Mouse (Mus musculus) hindlimb bud, embryonic 11.5 days (tissue): Measurements from ENCODE around the gene Mllt3.

Experiments
- DNase-seq: peaks from one replicate; pipeline ENCODE4 v3.0.0-alpha.2; 2012; ENCODE audit warnings: low read depth, low spot score; ENCODE audit errors: extremely low spot score

Mllt3 gene

DNA sequence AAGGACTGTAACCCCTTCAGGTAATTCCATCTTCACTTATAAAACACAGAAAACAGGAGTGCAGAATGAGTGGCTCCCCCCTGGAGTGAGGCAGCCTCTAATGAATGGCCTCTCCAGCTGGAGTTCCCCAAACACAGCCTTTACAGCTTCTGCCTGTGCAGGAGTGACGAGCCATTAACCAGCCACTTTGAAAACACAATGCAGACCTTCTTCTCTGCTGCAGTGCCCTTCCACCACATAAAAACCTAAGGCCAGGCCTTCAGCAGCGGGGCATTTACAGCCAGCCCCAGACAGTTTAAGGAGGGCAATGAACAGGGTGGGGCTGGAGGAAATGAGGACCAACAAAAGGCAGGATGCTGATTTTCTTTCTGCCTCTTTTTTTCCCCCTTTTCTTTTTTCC is 198.9 kb downstream of the Mllt3 start:
- peak; percentile 52 for DNase-seq

DNA sequence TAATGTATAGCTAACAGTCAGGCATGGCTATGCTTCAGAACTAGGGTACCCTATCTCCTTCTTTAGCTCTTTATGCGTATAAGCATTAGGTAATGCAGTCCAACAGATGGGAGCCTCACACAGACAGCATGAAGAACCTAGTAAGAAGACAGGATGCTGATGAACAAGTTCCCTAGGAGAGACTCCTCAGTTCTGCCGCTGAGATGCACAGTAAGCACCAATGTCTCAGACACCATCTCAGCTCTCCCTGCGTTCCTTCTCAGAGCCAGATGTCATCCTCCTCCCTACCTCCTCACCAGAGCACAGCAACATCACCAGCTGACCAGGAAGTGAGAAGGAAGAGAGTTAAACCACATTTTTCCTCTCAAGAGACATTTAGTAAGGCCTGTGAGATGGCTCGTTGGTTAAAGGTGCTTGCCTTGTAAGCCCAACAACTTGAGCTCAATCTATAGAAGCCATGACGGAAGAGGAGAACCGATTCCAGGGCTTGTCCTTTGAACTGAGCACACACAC is 202.3 kb downstream of the Mllt3 start:
- DNase-seq, result no peak

DNA sequence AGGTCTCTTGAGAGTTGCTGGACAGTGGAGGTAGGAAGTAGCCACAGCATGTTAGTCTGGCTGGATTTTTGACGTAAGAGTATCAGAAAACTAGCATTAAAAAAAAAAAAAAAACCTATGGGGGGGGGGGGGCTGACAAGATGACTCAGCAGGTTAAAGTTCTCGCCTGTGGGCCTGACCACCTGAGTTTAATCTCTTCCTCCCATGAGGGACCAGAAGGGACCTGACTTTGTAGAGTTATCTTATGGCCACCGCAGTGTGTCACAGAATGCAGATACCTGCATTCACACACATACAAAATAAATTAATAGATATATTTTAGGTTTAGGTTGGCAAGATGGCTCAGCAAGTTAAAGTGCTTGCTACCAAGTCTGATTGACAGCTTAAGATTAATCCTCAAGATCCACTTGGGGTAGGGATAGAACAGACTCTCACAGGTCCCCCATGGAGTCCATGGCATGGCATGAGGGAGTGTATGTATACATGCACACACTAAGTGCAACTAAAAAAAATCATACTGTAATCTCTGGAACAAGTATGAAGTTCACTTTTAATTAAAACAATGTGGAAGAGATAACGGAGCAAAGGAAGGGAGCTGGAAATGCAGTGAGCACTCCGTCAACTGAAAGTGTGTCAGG is 203.6 kb downstream of the Mllt3 start:
- DNase-seq, result no peak

DNA sequence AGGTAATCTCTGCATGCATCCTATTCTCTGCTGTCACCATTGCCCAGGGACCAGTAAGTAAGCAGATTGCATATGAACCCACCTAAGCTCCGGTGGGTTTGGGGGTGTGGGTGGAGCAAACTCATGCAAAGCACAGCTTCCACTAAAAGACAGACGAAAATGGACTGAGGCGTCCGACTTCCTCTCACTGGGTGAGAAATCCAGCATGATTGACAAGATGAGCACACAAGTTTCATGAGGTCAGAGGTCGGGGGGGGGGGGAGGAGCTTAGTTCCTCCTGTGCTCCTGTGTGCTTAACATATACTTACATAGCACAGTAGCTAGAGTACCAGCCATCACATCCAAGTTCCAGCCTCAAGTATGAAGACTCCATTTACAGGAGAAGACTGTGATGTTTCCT is 206.8 kb downstream of the Mllt3 start:
- DNase-seq, result no peak

DNA sequence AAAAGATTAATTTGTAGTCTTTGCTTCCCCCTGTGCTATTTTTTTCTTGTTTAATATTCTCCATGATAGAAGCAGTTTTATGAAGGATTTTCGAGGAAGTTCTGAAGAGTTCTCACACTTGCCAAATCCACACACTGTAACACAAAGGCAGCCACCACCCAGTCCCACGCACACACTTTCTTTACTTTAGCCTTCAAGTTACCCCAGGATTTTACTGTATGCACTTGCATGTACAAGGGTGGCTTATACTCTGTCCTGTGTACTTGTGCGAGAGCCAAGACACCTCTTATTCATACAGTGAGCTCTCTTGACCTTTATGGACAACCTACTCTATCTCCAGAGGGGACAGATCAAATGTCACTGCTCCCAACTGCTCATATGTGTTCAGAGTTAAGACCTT is 209.5 kb downstream of the Mllt3 start:
- no peak for DNase-seq

DNA sequence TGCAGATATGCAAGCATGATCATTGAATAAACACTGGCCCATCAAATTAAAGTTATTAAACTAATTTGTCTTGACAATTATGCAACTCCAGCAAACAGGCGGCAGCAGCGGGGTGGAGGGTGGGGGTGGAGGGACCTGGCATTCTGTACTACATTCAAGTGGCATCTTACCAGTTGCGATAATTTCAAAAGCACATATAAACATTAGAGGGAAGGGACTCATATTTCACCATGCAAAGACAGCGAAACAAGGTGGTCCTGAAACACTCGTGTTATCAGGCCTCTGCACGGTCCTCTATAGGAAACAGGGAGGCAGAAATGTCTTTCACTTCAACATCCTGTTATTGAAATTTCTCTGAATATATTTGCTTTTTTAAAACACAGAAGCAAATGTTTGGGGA is 210.0 kb downstream of the Mllt3 start:
- DNase-seq, result no peak

DNA sequence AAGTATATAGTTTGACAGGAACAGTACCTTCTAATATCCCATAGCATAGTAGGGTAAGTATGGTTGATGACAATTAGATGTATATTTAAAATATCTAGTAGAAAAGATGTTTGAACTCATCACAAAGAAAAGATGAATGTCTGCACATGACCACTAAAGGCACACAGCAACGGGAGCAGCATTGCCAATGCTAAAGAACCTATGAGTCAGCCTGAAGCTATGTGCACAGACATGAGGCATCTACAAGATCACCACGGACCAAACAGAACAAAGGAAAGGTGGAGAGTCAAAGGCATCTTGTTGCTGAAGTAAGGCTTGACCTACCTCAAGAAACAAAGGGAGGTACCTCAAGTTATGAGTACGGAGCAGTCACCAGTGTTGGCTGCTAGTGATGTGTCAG is 212.3 kb downstream of the Mllt3 start:
- no peak for DNase-seq

DNA sequence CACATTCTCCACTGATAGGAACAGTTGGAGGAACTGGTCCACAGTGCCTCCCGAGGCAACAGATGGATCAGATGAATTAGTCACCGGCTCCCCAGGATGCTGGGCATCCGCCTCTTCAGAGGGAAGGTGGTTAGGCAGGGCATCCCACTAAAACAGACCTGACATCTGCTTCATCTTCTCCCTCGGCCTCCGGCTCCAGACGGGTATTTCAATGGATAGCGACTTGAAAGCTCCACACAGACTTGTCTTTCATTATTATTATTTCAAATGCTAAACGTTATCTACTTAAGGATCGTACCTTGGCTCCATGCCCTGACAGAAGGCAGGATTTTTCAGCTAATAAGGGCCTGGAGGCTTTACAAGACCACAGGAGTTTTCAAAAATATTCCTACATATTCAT is 214.0 kb downstream of the Mllt3 start:
- DNase-seq, result no peak

DNA sequence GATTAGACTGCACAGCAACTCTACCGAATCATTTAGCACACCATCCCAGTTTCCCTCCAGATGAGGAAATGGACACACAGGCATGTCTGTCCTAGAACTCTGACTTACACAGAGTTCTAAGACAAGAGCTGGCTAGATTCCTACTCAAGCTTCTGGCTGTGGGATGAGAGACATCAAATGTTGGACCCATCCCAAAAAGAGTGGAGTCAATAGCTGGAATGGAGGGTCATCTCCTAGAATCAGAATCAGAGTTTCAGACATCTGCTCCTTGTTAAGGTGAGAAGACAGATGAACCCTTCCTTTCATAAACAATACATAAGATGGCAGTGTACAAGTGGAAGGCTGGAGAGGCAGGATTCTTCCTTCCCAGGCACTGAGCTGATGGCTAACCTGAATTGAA is 214.9 kb downstream of the Mllt3 start:
- DNase-seq, result no peak

DNA sequence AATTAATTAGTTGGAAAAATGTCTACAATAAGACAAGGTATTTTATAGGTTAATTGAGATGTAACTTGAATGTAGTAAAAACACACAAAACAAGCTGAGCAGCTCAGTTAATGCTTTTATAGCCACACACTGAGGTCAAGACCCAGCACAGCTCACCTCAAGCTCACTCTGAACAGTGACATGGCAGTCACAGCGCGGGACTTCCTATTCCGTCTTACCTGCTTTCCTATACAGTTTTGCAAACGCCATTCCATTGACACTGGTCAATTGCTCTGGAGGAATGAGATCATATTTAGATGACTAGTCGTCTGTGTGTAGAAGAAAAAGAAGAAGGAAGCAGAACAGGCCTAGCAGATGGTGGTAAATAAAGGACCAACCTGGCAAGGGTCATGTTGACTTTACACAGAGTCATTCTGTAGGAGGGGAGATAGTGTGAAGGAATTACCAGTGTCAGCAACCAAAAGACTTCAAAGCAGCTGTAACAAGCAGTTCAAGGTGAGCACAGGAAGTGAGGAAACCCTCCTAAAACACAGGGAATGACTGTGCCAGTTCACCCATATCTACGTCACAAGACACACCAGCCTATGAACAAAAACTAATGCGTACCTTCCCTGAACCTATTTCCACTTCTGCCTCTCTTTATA is 217.6 kb downstream of the Mllt3 start:
- no peak for DNase-seq

DNA sequence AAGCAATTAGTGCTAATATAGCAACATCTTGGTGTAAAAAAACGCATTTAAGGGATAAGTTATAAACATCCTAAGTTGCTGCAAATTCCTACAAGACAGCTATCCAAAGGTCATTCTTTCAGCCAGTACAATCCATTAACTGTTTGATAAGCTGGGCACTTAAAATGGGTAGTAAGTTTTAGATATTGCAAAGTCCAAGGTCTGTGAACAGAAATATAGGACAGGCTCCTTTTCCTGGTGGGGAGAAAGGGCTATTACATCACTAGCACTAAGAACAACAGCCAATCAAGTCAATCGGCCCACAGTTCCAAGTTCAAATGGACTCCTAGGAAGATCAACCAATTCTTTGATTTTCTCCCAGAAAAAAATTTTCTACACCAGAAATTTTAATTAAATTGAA is 221.3 kb downstream of the Mllt3 start:
- no peak for DNase-seq

DNA sequence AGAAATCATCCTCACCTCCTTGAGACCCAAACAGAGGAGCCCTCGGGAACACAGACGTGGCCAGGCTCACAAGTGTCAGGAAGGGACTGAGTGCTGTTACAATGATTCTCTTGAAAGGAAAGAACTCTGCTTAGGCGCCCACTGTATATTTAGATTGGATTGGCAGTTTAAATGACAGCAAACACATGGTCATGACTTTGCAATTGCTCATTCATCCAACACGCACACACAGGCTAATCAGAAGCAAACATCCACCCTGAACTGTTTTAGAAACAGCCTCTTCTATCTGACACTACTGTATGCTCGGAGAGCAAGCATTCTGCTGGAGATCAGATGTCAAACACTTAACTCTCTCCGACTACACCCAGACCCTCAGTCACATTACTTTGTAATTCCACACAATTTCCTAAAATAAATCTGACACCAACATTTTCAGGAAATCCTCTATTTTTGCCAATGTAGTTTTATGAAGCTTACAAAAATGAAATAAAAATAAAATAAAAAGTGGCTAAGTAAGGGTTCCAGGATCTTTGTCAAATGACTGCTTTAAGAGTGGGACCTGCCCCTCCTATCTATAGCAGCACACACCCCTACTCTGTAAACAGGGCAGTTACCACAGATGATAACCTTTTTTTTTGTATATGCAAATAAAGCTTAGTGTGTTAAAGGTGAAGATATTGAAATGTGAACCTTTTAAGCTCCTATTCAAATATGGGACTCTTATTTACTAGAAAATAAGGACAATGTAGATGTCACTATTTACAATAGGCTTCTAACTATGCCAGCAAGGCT is 226.8 kb downstream of the Mllt3 start:
- no peak for DNase-seq

DNA sequence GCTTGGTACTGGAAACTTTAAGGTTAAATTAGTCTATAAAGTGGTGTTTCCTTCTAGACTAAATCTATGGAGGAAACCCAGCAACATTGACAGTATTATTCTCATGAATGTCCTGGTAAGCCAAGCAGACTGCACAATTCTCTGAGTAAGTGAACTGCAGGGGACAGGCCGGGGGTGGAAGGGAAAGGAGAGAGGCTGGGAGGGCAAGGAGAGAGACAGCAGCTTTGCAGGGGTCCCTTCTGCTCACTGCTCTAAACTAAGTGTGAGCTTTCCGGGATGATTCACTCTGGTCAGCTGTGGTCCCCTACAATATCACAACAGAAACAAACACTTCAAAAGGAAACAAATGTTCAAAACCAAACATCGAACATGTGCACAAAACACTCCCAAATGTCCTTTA is 228.6 kb downstream of the Mllt3 start:
- DNase-seq, result no peak

DNA sequence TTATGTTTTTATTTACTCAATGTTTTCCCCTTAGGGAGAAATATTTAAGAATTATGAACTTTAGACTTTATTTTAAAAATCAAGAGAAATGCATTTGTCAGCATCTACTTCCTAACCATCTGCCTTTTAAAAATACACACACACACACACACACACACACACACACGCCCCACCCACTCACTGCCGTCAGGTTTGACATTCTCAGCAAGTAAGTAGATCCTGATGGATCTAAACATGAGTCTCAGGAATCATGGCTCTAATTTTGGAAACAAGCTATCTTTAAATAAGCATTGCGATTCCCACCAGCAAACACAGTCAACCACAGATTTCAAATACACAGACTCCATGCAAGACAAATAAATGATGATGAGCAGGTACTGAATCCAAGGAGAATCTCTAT is 229.9 kb downstream of the Mllt3 start:
- no peak for DNase-seq

DNA sequence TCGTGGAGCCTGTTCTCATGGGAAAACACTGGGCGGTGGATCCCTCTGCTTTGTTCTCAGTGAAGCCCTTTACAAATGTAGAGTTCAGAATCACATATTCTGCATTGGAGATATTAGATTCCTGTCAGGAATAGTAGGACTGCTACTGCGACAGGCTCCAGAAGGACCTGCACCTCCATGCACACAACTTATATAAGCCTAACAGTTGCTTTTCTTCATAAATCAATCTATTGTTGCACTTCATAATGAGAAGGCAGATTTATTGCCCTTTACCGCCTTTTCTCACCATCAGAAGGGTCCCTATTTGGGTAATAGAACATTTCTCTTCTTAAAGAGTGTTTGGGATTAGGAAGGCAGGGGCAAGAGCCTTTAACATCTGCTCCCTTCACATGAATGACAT is 231.0 kb downstream of the Mllt3 start:
- DNase-seq, result no peak

DNA sequence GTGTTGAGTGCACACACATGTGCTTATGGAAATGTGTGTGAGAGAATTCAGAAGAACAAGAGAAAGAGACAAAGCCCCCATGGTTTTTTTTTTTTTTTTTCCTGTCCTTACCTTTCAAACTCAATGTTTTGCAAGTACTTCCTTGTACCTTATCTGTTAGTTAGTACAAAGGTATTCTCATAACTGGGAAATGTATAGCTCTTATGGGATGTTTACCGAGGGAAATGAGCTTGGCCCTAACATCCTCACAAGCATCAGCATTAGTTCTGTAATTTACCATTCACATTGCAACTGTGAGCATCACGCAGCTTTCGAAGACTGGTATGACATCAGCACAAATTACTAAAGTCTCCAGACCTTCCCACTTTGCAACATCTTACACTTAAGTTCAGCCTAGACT is 231.8 kb downstream of the Mllt3 start:
- DNase-seq, result no peak

DNA sequence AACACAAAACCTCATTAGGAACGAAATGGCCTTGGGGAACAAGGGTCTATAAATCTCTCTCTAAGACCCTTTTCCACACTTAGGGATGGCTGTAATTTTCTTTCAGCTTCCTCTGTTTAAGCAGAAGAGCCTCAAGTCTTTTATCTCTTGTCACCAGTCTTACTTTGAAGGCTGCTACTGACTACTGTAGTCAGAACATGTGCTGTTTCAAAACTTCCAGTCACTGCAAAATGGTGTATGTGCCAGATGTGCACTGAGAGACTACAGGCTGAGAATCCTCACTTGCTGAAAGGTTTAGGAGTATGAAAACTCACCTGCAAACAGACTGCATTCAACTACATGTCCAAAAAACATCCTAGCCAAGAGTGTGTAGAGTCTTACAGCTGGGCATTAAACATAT is 232.9 kb downstream of the Mllt3 start:
- no peak for DNase-seq

DNA sequence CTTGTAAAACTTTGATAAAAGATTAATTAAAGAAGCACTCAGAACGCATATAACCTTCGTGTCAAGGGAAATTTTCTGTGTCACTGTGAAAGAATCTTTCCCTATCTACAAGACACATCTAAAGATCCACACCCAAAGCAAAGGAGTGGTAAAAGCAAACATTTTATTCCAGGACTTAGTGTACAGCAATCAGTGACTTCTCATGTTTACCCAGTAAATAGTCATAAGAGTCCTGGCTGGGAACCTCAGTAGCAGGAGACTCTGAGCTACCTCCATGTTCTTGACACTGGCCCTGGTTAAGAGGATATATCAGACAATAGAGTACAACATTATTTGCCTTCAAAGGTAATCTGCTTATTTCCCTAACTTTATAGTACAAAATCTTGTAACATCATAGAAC is 233.7 kb downstream of the Mllt3 start:
- no peak for DNase-seq

DNA sequence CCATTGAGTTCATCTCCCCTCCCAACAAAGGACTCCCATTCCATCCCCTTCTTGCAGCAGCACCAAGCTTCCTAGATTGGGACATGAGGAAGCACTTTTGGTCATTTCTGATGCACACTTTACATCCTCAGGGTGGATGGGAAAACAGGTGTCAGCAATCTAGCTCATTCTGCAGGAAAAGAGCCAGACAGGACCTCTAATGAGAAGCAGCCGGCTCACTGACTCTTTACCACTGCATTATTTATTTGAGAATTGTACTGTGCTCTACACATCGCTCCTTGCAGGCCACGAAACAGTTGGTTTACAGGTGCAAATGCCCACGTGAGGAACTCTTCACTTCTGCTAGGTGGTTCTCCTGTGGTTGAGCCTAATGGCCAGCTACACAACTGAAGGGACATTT is 237.9 kb downstream of the Mllt3 start:
- DNase-seq, result no peak

DNA sequence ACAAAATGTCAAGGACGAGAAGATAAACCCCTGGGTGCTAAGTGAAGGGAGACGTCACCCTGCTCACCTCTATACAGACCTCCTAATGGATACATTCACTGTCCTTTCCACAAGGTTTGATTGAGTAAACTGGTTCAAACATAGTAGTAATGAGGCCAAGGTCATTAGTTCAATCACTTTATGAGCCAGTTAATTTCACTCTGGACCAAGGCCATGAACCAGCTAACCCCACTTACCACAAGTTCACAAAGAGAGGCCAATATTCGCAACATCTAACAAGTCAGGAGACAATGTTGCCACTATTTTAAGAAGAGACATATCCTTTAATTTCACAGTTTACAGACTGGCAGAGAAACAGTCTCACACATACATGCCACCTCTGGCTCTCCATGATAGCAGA is 238.9 kb downstream of the Mllt3 start:
- no peak for DNase-seq

DNA sequence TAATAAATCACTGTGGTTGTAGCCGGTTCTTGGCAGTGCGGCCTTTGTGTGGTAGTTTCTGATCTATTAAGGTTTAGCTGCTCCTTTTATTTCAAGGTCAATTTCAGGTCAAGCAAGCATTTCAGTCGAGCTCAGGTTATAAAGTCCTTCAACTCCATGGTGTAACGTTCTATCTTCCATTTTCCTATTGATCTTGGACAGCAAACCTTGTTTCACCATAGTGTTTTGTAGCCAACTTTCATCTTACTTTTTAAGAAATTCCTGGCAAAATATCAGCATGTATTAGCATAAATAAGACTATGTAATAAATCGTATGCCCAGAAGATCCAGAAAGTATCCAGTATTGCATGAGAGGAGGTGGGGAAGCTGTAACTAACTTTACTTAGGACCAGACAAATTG is 240.7 kb downstream of the Mllt3 start:
- DNase-seq, result no peak

DNA sequence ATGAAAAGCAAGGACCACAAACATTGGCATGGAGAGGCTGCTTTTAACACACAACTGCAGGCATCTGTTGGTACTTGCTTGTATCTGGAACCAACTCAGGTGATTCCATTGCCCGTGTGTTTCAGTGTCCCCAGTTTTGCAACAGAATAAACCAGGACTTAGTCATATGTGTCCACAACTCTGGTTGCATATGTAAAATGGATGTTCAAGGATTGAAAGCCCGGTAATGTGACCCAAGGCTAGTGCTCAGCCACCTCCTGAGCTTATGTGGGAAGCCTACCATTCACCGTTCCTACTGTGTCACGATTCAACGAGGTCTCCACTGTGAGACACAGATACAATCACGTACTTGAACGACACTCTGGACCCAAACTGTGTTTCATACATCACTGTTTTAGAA is 243.7 kb downstream of the Mllt3 start:
- no peak for DNase-seq
